ENCODE assay signal across 21 mouse cellular contexts in the genomic region with DNA sequence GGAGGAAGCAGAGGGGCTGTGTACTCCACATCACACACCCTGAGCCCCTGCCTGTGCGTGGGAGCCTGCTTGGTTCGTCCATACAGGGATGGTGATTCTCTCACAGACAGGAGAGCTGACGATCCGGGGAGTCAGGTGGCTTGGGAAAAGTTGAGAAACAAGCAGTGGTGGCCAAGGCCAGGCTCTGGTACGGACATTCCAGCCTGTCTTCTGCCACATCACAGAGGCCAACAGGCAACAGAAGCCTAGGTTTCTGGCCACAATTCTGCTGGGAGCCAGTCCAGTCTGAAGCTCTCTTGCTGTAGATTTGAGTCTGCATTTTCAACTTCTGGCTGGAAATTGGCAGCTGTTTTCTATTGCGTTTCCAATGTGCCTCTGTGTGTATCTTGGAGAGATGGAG.
DNase-seq lines count a peak whose midpoint lies in the region; ATAC-seq lines count a peak whose summit lies in the region.
"Had no signal": no experiment of that assay in that cellular context is flagged by ENCODE, and none has a peak within 500 bp of the region (broad histone marks: within the 10 kb centered on the region; RNA-seq: fewer than 3 reads in every experiment).

No protein-coding gene starts in this region.

- ATAC-seq in monocyte, adult 5-6 weeks (replicated peaks; ENCODE audit: insufficient number of reproducible peaks, low FRiP score, low TSS enrichment, poor library complexity, severe bottlenecking), result no peak
- ATAC-seq: activated CD4-positive, CD25-positive, alpha-beta regulatory T cell, adult 4 months; forebrain, embryonic 14.5 days; forebrain, postnatal 0 days; hindbrain, postnatal 0 days; inflammation-experienced regulatory T-cells, adult 6 months had no signal

- peak; percentile 13 for DNase-seq in gastrocnemius, adult 18-20 months (ENCODE audit: low spot score)
- DNase-seq in gastrocnemius, postnatal 4 days (ENCODE audit: low spot score in 2 of 2), result no peak
- peak; percentile 7 to 8 for DNase-seq in kidney, postnatal 4 days
- DNase-seq in kidney, adult 18-20 months, result no peak
- peak; percentile 17 for DNase-seq in gastrocnemius, postnatal 10 days
- DNase-seq in skeletal muscle tissue, adult 2 months (ENCODE audit: low read depth, low spot score), result peak; percentile 37
- DNase-seq in thymus, postnatal 36 days, result no peak
- DNase-seq: adrenal gland, adult 8-10 months; adrenal gland, postnatal 25 days; cerebellum, adult 11-12 months; cerebellum, adult 9-10 months; cerebellum, postnatal 14 days; forebrain, postnatal 0 days; heart, adult 18-20 months; heart, postnatal 10 days; heart, postnatal 4 days had no signal

Comparison
In these comparisons a context has a peak if more than half of its experiments do, and no peak if none do; other contexts are left out.
1. DNase-seq: peak in gastrocnemius, adult 18-20 months (single experiment), kidney, postnatal 4 days (2 of 2), gastrocnemius, postnatal 10 days (single experiment) and skeletal muscle tissue, adult 2 months (single experiment); none in gastrocnemius, postnatal 4 days (0 of 2), kidney, adult 18-20 months (single experiment) and thymus, postnatal 36 days (0 of 2).